Mouse (Mus musculus): ENCODE measurements around the gene Synj2. TPM values are rescaled to one million over a fixed set of nuclear protein-coding genes. Genes with fewer than 3 reads are reported as not detected.

The Synj2 gene
- polyA plus RNA-seq, 1 experiment = 1.8 TPM

DNA sequence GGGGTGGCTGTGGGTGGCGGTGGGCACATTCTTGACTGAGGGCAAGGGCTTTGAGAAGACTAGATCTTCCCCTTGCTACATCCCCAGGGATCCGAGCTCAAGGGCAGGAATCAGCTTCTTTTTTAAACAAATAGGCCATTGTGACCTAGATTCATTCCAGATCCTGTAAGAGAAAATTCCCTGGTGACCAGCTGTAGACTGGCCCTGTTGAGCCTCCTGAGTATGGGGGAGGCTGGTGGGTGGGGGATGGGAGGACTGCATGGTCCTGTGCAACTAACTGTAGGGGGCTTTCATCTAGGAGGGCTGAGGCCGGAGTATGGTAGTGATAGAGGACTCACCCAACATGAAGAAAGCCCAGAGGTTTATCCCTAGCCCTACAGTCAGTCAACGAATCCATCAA lies 47.0 kb downstream of the Synj2 start:
- DNase-seq = no peak
- no peaks in the 10 kb centered on the region for H3K36me3 ChIP-seq (ENCODE audit: control insufficient read depth, insufficient read depth, low read length)
- 74% methylated on average over 4 of the region's 4 CpGs for WGBS

GRCm38 (mm10) chr17:5992866-5993580 lies 51.9 kb downstream of the Synj2 start:
- TF ChIP-seq POLR2A (IDR thresholded peaks at IDR 0.05; ENCODE audit: low read depth, low read length) = no peak
- no peak for TF ChIP-seq CTCF (conservative IDR thresholded peaks at IDR 0.05; ENCODE audit: insufficient read depth, insufficient read length, low read depth, low read length)
- peaks cover 6% of the 10 kb centered on the region; the same call in 1 of the 2 replicates for H3K4me1 ChIP-seq (ENCODE audit: control insufficient read depth, insufficient read depth, low read length)
- H3K27me3 ChIP-seq (replicated peaks; ENCODE audit: control insufficient read depth, insufficient read depth, low read length) = no peaks in the 10 kb centered on the region
- no peak overlapping the region for H3K4me3 ChIP-seq (ENCODE audit: insufficient read depth, low read depth, low read length)
- no peaks in the 10 kb centered on the region for H3K36me3 ChIP-seq (ENCODE audit: control insufficient read depth, insufficient read depth, low read length)
- DNase-seq = no peak
- no peak overlapping the region for H3K27ac ChIP-seq (ENCODE audit: insufficient read depth, low read depth, low read length)
- WGBS = 88% methylated on average over 5 of the region's 5 CpGs

More for the DNA sequence above, 47.0 kb downstream of the Synj2 start:
- Histone ChIP-seq H3K27ac (ENCODE audit: insufficient read depth, low read depth, low read length) (no peak overlapping the region), H3K4me1 (ENCODE audit: control insufficient read depth, insufficient read depth, low read length) (no peaks in the 10 kb centered on the region), H3K27me3 (replicated peaks; ENCODE audit: control insufficient read depth, insufficient read depth, low read length) (no peaks in the 10 kb centered on the region), H3K4me3 (ENCODE audit: insufficient read depth, low read depth, low read length) (no peak overlapping the region)
- TF ChIP-seq CTCF (conservative IDR thresholded peaks at IDR 0.05; ENCODE audit: insufficient read depth, insufficient read length, low read depth, low read length) (no peak), POLR2A (IDR thresholded peaks at IDR 0.05; ENCODE audit: low read depth, low read length) (no peak)

- no peaks in the 10 kb centered on the region for H3K36me3 ChIP-seq (ENCODE audit: control insufficient read depth, insufficient read depth, low read length)
- no peak for TF ChIP-seq CTCF (conservative IDR thresholded peaks at IDR 0.05; ENCODE audit: insufficient read depth, insufficient read length, low read depth, low read length)
- no peak for TF ChIP-seq POLR2A (IDR thresholded peaks at IDR 0.05; ENCODE audit: low read depth, low read length)
- H3K4me3 ChIP-seq (ENCODE audit: insufficient read depth, low read depth, low read length) = no peak overlapping the region
- peaks cover 6% of the 10 kb centered on the region; the same call in 1 of the 2 replicates for H3K4me1 ChIP-seq (ENCODE audit: control insufficient read depth, insufficient read depth, low read length)
- no peaks in the 10 kb centered on the region for H3K27me3 ChIP-seq (replicated peaks; ENCODE audit: control insufficient read depth, insufficient read depth, low read length)
- no peak for DNase-seq
- WGBS = 70% methylated on average over 3 of the region's 3 CpGs
- no peak overlapping the region for H3K27ac ChIP-seq (ENCODE audit: insufficient read depth, low read depth, low read length)
These were observed 52.6 kb downstream of the Synj2 start for GRCm38 (mm10) chr17:5993581-5994260.

GRCm38 (mm10) chr17:5994606-5995005 lies 53.5 kb downstream of the Synj2 start:
- TF ChIP-seq POLR2A (IDR thresholded peaks at IDR 0.05; ENCODE audit: low read depth, low read length) (no peak), CTCF (conservative IDR thresholded peaks at IDR 0.05; ENCODE audit: insufficient read depth, insufficient read length, low read depth, low read length) (no peak)
- Histone ChIP-seq H3K36me3 (ENCODE audit: control insufficient read depth, insufficient read depth, low read length) (no peaks in the 10 kb centered on the region), H3K4me1 (ENCODE audit: control insufficient read depth, insufficient read depth, low read length) (peaks cover 6% of the 10 kb centered on the region; the same call in 1 of the 2 replicates), H3K27me3 (replicated peaks; ENCODE audit: control insufficient read depth, insufficient read depth, low read length) (no peaks in the 10 kb centered on the region), H3K27ac (ENCODE audit: insufficient read depth, low read depth, low read length) (no peak overlapping the region), H3K4me3 (ENCODE audit: insufficient read depth, low read depth, low read length) (no peak overlapping the region)
- DNase-seq = no peak
- 64% methylated on average over 6 of the region's 6 CpGs for WGBS

GRCm38 (mm10) chr17:5996589-5996988 lies 55.5 kb downstream of the Synj2 start:
- Histone ChIP-seq H3K4me3 (ENCODE audit: insufficient read depth, low read depth, low read length) (no peak overlapping the region), H3K4me1 (ENCODE audit: control insufficient read depth, insufficient read depth, low read length) (peaks cover 6% of the 10 kb centered on the region; the same call in 1 of the 2 replicates), H3K36me3 (ENCODE audit: control insufficient read depth, insufficient read depth, low read length) (no peaks in the 10 kb centered on the region), H3K27ac (ENCODE audit: insufficient read depth, low read depth, low read length) (no peak overlapping the region), H3K27me3 (replicated peaks; ENCODE audit: control insufficient read depth, insufficient read depth, low read length) (no peaks in the 10 kb centered on the region)
- TF ChIP-seq CTCF (conservative IDR thresholded peaks at IDR 0.05; ENCODE audit: insufficient read depth, insufficient read length, low read depth, low read length) (no peak), POLR2A (IDR thresholded peaks at IDR 0.05; ENCODE audit: low read depth, low read length) (no peak)
- DNase-seq = no peak
- 76% methylated on average over 14 of the region's 14 CpGs for WGBS

DNA sequence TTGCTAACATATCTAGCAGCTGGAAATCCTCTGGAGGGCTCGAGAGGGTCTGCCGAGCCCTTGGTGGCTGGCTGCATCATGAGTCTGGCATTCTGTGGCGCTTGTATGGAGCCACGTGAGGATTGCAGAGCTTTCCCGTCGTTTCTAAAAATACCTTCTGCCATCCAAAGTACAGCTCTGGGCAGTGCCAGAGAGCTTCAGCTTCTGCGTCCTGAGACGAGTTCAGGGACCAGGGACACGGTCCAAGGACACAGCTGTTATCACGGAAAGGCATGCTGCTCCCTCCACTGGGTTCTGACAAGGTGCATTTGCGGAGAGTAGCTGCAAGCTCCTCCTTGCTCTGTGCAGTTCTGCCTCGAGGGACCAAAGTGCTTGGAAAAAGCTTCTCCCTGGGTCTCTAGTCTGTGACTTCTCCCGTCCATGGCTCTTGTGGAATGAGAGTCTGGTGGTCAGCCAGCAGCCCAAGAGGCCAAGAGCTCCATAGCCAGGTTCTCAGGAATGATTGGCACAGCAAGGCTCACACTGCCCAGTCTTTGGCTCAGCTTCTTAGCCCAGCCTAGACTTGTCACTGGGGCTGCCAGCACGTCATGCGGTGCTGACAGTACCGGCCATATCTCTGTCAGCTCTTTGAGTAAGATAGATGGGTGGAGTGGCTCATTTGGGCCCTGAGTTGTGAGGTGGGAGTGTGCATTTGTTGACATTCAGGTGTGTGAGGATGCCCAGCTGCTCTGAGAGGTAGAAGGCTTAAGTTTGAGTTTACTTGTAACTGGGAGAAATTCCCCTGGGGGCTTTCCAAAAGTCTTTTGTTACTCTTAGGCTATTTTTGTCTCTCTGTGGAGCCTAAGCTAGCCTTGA lies 56.5 kb downstream of the Synj2 start:
- DNase-seq = peak; percentile 70
- H3K27ac ChIP-seq (ENCODE audit: insufficient read depth, low read depth, low read length) = no peak overlapping the region
- no peak for TF ChIP-seq POLR2A (IDR thresholded peaks at IDR 0.05; ENCODE audit: low read depth, low read length)
- TF ChIP-seq CTCF (conservative IDR thresholded peaks at IDR 0.05; ENCODE audit: insufficient read depth, insufficient read length, low read depth, low read length) = no peak
- H3K4me3 ChIP-seq (ENCODE audit: insufficient read depth, low read depth, low read length) = no peak overlapping the region
- 39% methylated on average over 16 of the region's 16 CpGs for WGBS
- H3K27me3 ChIP-seq (replicated peaks; ENCODE audit: control insufficient read depth, insufficient read depth, low read length) = no peaks in the 10 kb centered on the region
- peaks cover 6% of the 10 kb centered on the region; the same call in 1 of the 2 replicates for H3K4me1 ChIP-seq (ENCODE audit: control insufficient read depth, insufficient read depth, low read length)
- no peaks in the 10 kb centered on the region for H3K36me3 ChIP-seq (ENCODE audit: control insufficient read depth, insufficient read depth, low read length)

DNA sequence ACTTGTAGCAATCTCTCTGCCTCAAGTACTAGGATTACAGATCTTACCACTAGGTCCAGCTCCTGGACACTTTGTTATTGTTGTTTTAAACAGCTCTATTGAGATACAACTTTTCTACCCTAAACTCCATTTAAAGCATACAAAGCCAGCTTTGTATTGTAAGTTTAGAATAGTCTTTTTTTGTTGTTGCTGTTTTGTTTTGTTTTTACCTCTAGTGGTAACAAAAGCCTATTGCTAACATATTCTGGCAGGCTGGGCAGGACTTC lies 57.1 kb downstream of the Synj2 start:
- no peak for DNase-seq
- Histone ChIP-seq H3K27ac (ENCODE audit: insufficient read depth, low read depth, low read length) (no peak overlapping the region), H3K4me1 (ENCODE audit: control insufficient read depth, insufficient read depth, low read length) (peaks cover 6% of the 10 kb centered on the region; the same call in 1 of the 2 replicates), H3K36me3 (ENCODE audit: control insufficient read depth, insufficient read depth, low read length) (no peaks in the 10 kb centered on the region), H3K4me3 (ENCODE audit: insufficient read depth, low read depth, low read length) (no peak overlapping the region), H3K27me3 (replicated peaks; ENCODE audit: control insufficient read depth, insufficient read depth, low read length) (no peaks in the 10 kb centered on the region)
- TF ChIP-seq CTCF (conservative IDR thresholded peaks at IDR 0.05; ENCODE audit: insufficient read depth, insufficient read length, low read depth, low read length) (no peak), POLR2A (IDR thresholded peaks at IDR 0.05; ENCODE audit: low read depth, low read length) (no peak)

All from kidney, adult 2 months (tissue).